Mouse (Mus musculus): ENCODE results near the gene Efhc1.

GRCm38 (mm10) chr1:20981764-20982163 lies 30.3 kb downstream of the Efhc1 start:
- TF ChIP-seq POLR2A (IDR thresholded peaks at IDR 0.05; ENCODE audit: control insufficient read depth, extremely low read depth, insufficient read depth, low read length, poor library complexity), result no peak
- no peak for TF ChIP-seq CTCF (IDR thresholded peaks at IDR 0.05; ENCODE audit: borderline replicate concordance, control insufficient read depth, extremely low read depth, insufficient read depth, low read length, poor library complexity)

Measured in thymus, adult 2 months (tissue).